ENCODE assay signal across 20 mouse cellular contexts in genomic region chr16:42719915-42720314, GRCm38 (mm10).
DNase-seq lines count a peak whose midpoint lies in the region; ATAC-seq and TF ChIP-seq lines count a peak whose summit lies in the region.
"Had no signal": no experiment of that assay in that cellular context is flagged by ENCODE, and none has a peak within 500 bp of the region (broad histone marks: within the 10 kb centered on the region; RNA-seq: fewer than 3 reads in every experiment).

No protein-coding gene starts in this region.

- in situ Hi-C loops in ES-E14 (cut with MboI; ENCODE audit: low sequenced_read_pairs in 2 of 2, unreplicated experiment in 2 of 2): no loop called here

- 0 out of 4 replicates have a peak, but pooled peaks cover 0 to 1% of the 10 kb centered on the region in 2 experiments for H3K4me1 ChIP-seq in ES-E14 (ENCODE audit: control insufficient read depth in 2 of 2, insufficient read depth in 2 of 2, low read length in 2 of 2, poor library complexity in 1 of 2)
- peaks cover 28% of the 10 kb centered on the region for H3K4me1 ChIP-seq in hindbrain, embryonic 13.5 days (replicated peaks)
- H3K4me1 ChIP-seq in heart, embryonic 11.5 days (ENCODE audit: control insufficient read depth, insufficient read depth, low read length): no peaks in the 10 kb centered on the region

- H3K4me3 ChIP-seq in ES-E14 (ENCODE audit: insufficient read depth in 1 of 2, low read depth in 1 of 2, low read length in 2 of 2, poor library complexity in 1 of 2, severe bottlenecking in 1 of 2): no peak overlapping the region
- no peak overlapping the region for H3K4me3 ChIP-seq in hindbrain, embryonic 13.5 days
- no peak overlapping the region for H3K4me3 ChIP-seq in heart, embryonic 11.5 days (ENCODE audit: low read depth, low read length)
- H3K4me3 ChIP-seq: embryonic facial prominence, embryonic 12.5 days; forebrain, embryonic 13.5 days; forebrain, embryonic 15.5 days had no signal

- H3K9ac ChIP-seq in ES-E14 (ENCODE audit: insufficient read depth, low read depth, low read length, poor library complexity, severe bottlenecking): no peak overlapping the region
- no peak overlapping the region for H3K9ac ChIP-seq in hindbrain, embryonic 13.5 days
- H3K9ac ChIP-seq in heart, embryonic 11.5 days (ENCODE audit: low read depth, low read length): no peak overlapping the region
- H3K9ac ChIP-seq: embryonic facial prominence, embryonic 12.5 days; forebrain, embryonic 13.5 days; forebrain, embryonic 15.5 days; forebrain, postnatal 0 days had no signal

- no peaks in the 10 kb centered on the region for H3K27me3 ChIP-seq in hindbrain, embryonic 13.5 days
- H3K27me3 ChIP-seq in heart, embryonic 11.5 days (ENCODE audit: control insufficient read depth, insufficient read depth, low read length): no peaks in the 10 kb centered on the region
- H3K27me3 ChIP-seq: embryonic facial prominence, embryonic 12.5 days; forebrain, embryonic 13.5 days; forebrain, embryonic 15.5 days had no signal

- no peak for ATAC-seq in hindbrain, embryonic 13.5 days (ENCODE audit: low FRiP score)
- ATAC-seq in heart, embryonic 11.5 days (replicated peaks; ENCODE audit: insufficient number of reproducible peaks, low FRiP score, low TSS enrichment): no peak
- ATAC-seq: forebrain, embryonic 13.5 days; forebrain, embryonic 15.5 days; forebrain, postnatal 0 days had no signal

- H3K9me3 ChIP-seq in ES-E14 (ENCODE audit: control insufficient read depth, insufficient read depth, low read depth, low read length): no peaks in the 10 kb centered on the region
- no peaks in the 10 kb centered on the region for H3K9me3 ChIP-seq in hindbrain, embryonic 13.5 days
- H3K9me3 ChIP-seq in heart, embryonic 11.5 days (replicated peaks; ENCODE audit: control insufficient read depth, low read length): no peaks in the 10 kb centered on the region
- H3K9me3 ChIP-seq: embryonic facial prominence, embryonic 12.5 days; forebrain, embryonic 13.5 days; forebrain, embryonic 15.5 days had no signal

- DNase-seq in embryo, embryonic 10.5 days (ENCODE audit: low spot score): peak; percentile 27
- no peak for DNase-seq in embryo, embryonic 11 days
- DNase-seq in ES-CJ7 (ENCODE audit: low read depth, low spot score) (peak; percentile 60), ES-E14 (ENCODE audit: low read depth, low spot score) (peak; percentile 24), ZHBTc4 (ENCODE audit: low read depth, low spot score) (peak; percentile 44)
- DNase-seq: adrenal gland, adult 2 months; adrenal gland, postnatal 10 days; adrenal gland, postnatal 25 days; cerebellum, adult 11 months; cerebellum, adult 18-20 months; cerebellum, adult 8-10 months; cerebellum, adult 9-11 months; cerebellum, postnatal 14 days; cerebellum, postnatal 36 days; forebrain, postnatal 0 days had no signal

- WGBS in hindbrain, embryonic 13.5 days: 59% methylated on average over 3 of the region's 3 CpGs
- 74% methylated on average over 3 of the region's 3 CpGs for WGBS in heart, embryonic 11.5 days (ENCODE audit: insufficient replicate concordance)

- no peak overlapping the region for H3K4me2 ChIP-seq in hindbrain, embryonic 13.5 days
- H3K4me2 ChIP-seq in heart, embryonic 11.5 days: no peak overlapping the region
- H3K4me2 ChIP-seq: embryonic facial prominence, embryonic 12.5 days; forebrain, embryonic 13.5 days; forebrain, embryonic 15.5 days had no signal

- H3K36me3 ChIP-seq in ES-E14 (ENCODE audit: control insufficient read depth, insufficient read depth, low read length, poor library complexity, severe bottlenecking): no peaks in the 10 kb centered on the region
- H3K36me3 ChIP-seq in hindbrain, embryonic 13.5 days: no peaks in the 10 kb centered on the region
- H3K36me3 ChIP-seq in heart, embryonic 11.5 days (ENCODE audit: control insufficient read depth, insufficient read depth, low read length): no peaks in the 10 kb centered on the region
- H3K36me3 ChIP-seq: embryonic facial prominence, embryonic 12.5 days; forebrain, embryonic 15.5 days had no signal

- no peak overlapping the region for H3K27ac ChIP-seq in ES-E14 (ENCODE audit: insufficient read depth, low read depth, low read length, poor library complexity, severe bottlenecking)
- no peak overlapping the region for H3K27ac ChIP-seq in hindbrain, embryonic 13.5 days
- no peak overlapping the region for H3K27ac ChIP-seq in heart, embryonic 11.5 days (ENCODE audit: low read depth, low read length)
- H3K27ac ChIP-seq: embryonic facial prominence, embryonic 12.5 days; forebrain, embryonic 13.5 days; forebrain, embryonic 15.5 days had no signal

TF ChIP-seq in ES-E14, 5 proteins besides CTCF, POLR2A, EP300 and RAD21:
- TF ChIP-seq ZNF384 (IDR thresholded peaks at IDR 0.05; ENCODE audit: low read depth, low read length) (peak; percentile 68), CHD2 (IDR thresholded peaks at IDR 0.05; ENCODE audit: low read depth, low read length) (no peak)
TF ChIP-seq in ES-E14: peak in this region for 1.
